Mouse (Mus musculus) gastrocnemius, adult 18-20 months (tissue): ENCODE data around the gene Naif1. TPM values are rescaled to one million over a fixed set of nuclear protein-coding genes. Genes with fewer than 3 reads are reported as not detected.

Experiments used
- DNase-seq: peaks from one replicate; pipeline ENCODE4 v3.0.0; 2021; ENCODE audit warnings: low spot score
- long read RNA-seq, 2 experiments: library from polyadenylated mRNA; stranded (forward); transcript quantifications; one replicate each; pipeline ENCODE4 v2.0.0; 2021
- total RNA-seq, 2 experiments: library from RNA; stranded (reverse); gene quantifications; 2 replicates each; pipeline ENCODE4 v1.2.3; 2021

The Naif1 gene
- total RNA-seq: 1 to 10 TPM; 2.6 to 3.0 TPM
- long read RNA-seq, experiment 1, full-length matches to known transcripts: 2 of 2 reads
- long read RNA-seq, experiment 1, partial matches to known transcripts: 0 of 2 reads
- long read RNA-seq, experiment 1, other reads (novel, unspliced or antisense): 0 of 2 reads
- long read RNA-seq, experiment 2, full-length matches to known transcripts: 5 of 5 reads
- long read RNA-seq, experiment 2, partial matches to known transcripts: 0 of 5 reads
- long read RNA-seq, experiment 2, other reads (novel, unspliced or antisense): 0 of 5 reads

DNA sequence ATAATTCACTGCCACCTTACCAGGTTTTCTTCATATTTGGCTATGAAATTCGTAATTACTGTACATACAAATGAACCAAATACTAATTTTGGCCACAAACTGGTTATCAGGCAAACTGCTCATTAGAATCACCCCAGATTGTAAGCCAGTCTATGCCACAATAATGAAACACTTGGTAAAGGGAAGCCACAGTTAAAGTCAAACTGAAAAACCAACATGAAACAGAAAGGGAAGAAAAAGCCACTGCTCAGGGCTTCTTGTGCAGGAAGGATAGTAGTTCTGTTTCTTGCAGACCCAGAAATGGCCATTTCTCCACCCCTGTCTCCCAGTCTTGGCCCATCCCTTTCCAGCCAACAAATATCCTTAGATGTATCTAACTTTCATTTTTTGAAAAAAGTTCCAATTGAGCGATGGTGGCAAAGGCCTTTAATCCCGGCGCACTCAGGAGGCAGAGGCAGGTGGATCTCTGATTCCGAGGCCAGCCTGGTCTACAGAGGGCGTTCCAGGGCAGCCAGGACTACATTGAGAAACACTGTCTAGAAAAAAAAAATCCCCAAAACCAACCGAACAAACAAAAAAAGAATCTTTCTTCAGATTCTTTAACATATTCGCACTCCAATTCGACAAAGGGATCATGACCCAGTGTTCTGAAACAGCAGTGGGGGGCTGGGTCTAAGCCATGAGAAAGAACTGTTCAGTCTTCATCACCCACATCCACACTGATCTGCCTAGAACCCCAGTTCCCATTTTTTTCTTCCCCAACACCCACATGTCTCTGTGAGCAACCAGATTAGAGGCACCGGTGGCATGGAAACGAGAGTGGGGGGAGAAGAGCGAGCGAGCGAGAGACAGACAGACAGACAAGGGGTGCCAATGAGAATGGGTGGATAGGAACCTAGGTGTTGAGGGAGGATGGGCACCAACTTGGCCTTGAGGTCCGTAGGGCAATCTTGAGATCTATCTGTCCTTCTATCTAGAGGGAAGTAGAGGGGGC is at the start of gene Naif1:
Naif1 (plus strand) TSS at position 697 of the 994 bp plus-strand sequence.
- no peak for DNase-seq

DNA sequence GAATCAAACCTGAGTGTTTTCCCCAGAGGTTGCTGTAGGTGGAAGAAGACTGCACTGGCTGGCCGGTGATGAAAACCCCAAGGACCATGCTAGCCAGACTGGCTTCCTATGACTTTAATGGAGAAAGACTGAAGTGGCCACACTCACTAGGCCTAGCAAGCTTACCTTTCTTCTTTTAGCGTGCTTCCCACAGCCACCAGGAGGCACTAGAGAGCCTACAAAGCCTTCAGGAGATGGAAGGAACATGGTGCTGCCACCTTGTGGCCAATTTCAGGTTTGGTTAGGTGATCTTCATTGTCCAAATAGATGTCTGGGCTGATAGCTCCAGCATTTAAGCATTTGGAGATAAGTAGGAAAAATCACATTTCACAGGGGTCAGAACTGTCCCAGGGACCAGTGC is 45.6 kb upstream of the Naif1 start:
- DNase-seq: peak; percentile 96

DNA sequence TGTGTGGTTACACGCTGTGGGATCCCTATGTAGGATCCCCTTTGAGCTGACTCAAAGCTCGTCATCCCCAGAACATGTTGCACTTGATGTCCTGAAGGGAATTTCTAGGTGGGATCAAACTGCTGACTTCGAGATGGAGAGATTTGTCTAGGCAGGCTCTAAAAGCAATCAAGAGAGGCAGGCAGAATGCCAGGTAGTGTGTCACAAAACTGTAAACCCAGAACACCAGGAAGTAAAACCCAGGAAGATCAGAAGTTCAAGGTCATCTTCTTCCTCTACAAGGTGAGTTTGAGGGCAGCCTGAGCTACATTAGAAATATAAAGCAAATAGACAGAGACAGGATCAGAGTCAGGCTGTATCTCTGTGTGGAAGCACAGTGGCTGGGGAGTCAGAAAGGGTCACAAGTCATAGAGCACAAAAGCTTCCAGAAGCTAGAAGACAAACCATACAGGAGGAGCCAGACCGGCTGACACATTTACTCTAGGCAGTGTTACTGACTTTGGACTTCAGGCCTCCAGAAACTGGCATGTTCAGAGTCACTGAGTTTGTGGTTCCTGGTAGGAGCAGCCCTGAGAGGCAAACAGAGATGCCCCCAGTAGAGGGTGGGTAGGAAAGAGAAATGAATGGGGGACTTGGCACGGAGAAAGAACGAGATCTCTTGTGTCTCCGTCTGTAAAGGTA is 43.0 kb upstream of the Naif1 start:
- no peak for DNase-seq

DNA sequence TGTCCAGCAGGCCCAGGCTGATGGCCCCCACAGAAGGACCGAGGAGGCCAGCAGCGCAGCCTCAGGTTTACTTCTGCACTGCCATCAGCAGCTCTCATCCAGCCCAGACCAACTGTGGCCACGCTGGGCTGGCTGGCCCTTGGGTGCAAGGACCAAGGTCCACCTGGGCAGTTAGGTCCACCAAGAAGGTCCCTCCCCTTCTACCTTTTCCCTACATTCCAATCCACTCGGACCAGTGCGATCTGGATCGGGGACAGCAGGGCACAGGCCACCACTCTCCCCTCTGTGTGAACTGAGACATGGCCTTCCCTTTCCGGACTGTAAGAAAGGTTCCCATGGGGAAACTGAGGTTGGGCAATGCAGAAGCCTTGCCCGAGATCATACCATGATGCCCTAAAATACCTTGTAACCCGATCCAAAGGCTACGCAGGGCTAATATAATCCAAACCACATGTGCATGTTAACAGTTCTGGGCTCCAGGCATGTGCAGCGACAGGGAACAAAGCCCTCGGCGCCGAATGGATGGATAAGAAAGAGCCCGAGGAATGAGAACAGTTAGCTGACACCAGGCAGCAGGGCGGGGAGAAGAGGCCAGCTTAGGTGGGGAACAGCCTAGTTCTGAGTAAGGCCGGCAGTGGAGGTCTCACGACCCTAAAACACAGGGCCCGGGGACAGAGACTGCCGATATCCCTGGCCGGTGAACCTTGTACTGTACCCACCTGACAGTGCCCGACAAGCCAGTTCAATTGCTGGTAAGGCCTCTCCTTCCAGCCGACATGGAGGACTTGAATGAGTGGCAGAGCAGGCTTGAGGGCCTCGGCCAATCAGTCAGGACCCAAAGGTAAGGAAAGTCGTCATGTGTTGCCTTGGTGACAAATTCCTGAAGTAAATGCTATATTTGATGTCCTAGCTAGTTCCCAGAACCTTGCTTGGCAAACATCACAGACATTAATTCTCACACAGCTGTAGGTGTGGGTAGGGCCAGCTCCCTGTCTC is 41.5 kb upstream of the Naif1 start:
- DNase-seq: no peak

DNA sequence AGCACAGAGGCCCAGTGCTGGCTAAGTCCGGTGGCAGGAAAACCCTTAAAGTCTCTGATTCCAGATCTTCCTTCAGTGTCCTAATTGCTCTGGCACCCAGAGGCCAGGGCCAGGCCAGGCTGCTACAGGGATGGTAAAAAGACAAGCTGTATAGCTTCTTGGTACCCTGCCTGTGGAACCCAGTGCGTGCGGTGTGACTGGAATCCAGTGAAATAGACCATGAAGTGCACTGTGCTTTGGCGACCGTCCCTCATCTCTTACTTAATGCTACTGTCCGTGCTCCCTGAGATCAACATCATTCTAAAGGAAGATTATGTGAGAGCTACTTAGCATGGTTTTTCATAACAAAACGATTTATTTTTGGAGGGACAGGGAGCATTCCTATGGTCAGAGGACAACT is 38.9 kb upstream of the Naif1 start:
- no peak for DNase-seq

DNA sequence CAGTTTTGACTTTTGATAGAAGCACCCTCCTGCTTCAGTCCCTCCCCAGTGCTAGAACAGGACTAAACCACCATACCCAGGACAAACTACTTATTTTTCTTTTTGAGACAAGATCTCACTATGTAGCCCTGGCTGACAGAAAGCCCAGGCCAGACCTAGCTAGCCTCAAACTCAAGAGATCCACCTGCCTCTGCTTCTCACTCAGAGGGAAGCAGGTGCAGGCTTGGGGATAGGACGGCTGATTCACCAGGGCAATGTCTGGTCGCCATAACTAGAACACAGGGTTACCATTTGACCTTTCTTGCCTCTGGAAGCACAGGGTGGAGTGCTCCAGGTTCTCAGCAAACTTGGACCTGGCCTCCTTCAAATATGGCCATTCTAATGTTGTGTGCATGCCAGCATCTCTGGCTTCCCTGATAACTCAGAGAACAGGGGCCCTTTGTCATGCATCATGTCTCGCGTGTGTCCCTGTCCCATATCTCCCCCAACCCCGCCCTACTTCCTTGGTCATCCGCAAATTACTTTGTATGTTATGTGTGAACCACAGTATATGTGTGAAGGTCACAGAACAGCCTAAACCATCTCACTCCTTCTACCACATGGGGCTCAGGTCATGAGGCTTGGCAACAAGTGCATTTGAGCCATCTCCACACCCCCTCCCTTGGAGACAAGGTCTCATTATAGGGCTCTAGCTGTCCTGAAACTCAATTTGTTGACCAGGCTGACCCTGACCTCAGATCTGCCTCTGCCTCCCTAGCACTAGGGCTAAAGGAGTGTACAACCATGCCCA is 37.3 kb upstream of the Naif1 start:
- peak; percentile 42 for DNase-seq

DNA sequence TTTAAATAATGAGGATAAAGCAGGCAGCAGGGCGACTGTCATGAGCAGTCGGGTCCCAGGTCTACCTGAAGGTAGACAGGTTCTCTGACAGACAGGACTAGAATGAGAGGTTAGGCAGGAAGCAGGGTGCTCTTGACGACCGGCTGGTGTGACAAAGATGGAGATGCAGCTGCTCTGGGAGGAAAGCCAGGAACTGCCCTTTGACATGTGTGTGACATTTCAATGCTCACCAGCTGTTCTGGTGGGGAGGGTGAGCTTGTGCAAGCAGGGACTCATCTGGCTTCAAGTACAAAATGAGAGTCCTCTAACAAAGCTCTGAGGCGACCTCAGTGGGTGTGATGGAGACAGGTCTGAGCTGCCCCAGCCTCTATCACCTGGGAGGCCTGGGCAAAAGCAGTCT is 36.3 kb upstream of the Naif1 start:
- peak; percentile 68 for DNase-seq

DNA sequence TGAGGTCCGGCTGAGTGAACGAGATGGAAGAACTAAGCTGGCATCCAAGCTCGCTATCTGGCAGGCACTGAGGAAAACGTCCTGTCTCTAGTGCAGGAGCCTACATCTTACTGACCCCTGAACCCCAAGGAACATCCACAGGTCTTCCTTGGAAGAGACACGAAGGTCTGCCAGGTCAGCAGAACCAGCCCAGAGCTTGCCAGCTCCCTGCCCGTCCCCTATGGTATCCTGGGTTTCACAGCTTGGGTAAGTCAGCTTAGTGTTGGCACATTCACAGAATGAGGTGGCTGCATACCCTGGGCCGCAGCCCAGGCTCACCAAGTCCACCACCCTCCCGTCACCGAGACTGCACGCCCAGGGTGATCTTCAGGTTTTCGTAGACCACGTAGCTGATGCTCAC is 34.5 kb upstream of the Naif1 start:
- DNase-seq: peak; percentile 71

DNA sequence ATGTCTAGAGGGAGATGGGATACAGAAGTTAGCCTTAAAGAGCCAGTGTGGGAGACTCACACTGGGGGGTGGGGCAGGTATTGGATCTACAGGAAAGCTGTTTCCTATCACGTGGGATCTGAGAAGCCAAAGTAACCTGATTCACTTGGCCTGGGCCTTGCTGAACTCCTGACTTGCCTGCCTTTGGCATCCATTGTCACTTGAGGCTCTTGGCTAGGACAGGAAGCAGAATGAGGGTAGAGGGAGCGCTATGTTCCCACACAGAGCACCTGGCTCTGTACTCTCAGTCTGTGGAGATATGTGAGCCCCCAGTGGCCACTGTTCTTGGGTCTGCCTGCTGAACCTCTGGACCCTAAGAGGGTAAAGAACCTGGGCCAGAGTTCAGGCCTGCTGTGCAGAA is 33.7 kb upstream of the Naif1 start:
- DNase-seq: peak; percentile 90

DNA sequence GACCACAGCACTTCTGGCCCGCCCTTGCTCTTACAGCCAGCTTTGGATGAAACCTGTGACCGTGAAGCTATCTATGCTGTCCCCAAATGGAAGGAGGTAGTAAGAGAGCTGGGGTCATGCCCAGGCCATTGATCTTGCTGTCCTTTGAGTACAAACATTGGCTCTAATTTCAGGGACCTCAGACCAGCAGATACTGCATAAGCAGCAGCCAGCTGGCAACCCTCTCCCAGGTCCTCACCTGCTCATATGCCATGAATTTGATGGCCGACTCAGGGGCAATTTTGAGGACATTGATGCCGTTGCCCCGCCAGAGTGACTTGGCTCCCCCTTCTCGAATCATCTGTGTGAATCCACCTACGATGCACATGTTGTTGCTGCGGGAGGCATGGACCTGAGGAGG is 32.8 kb upstream of the Naif1 start:
- DNase-seq: peak; percentile 77

DNA sequence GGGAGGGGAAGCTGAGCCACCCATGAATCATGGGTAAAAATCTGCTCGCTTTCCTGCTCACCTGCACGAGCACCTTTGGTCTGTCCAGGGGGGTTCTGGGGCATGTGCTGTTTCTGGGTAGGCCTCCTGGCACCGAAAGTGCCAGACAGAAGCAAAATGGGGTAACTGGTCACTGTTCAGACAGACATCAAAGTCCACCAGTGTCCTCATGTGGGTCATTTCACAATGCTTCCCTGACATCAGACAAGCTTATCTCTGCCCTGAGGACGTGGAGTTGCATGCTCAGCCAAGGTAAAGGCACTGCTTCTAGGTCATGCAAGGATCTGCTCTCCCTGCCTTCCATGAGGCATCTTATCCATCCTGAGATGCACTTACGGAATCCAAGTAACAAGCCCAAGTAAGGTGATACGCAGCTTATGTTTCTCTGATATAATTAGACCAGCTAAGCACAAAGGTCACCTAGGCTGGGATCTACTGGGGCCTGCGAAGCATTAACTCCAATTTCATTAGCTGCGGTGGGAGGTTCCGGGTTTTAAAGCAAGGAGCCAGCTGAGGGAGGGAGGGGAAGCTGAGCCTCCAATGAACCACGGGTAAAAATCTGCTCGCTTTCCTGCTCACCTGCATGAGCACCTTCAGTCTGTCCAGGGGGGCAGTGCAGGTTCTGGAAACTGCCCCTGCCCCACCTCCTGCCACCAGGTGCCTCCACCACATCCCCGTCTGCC is 31.7 kb upstream of the Naif1 start:
- DNase-seq: peak; percentile 53

DNA sequence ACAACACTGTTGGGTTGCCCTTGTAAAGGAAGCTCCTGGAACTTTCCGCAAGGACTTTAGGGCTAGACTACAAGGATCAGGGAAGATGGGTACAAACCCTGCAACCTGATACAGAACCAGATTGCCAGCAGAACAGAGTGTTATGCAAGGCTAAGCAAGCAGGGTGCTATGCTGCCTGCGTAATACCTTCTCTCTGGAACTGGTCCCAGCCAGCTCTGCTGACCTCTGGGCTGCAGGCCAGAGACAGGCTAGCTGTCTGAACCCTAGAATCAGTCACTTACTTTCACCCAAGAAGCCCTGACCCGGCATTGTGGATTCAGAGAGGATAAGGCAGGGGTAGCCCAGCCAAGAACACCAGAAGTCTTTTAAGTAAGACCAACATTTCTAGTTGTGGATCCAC is 30.9 kb upstream of the Naif1 start:
- peak; percentile 96 for DNase-seq

DNA sequence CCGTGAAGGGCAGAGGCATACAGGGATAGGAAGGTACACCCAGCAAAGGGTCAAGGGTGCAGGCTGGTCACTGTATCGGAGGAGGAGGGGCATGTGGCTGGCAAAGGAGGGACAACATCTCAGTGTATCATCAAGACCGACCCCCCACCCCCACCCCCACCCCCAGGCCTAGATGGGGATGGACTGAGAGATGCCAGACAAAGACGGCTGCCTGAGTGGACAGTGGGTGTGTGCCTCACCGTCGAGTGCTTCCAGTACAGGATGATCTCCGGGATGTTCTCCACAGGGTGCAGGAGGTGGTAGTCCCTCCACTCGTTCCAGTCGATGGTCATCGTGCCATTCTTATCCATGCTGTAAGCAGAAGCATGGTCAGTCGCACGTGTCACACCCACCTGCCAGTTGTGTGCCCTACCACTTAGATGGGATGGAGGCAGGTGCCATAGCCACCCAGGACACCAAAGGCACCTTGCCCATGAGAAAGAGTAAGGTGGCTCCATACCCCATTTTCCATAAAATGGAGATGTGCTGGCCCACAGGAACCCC is 30.1 kb upstream of the Naif1 start:
- DNase-seq: peak; percentile 61

DNA sequence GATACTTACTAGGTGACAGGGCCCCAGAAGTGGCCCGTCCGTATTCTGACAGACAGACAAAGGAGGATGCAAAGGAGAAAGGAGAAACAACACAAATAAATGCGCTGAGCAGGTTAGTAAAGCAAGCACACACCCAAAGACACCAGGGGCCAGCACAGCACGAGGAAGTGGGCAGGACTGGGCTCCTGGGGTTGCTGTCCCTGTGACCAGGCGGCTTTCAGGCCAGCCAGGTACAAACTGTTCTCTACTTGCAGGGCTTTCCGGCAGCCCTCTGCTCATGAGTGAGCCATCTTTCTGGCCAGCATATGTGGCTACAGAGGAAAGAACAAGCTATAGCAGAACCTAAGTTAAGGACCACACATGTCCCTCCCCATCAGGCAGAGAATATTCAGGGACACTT is 29.6 kb upstream of the Naif1 start:
- DNase-seq: peak; percentile 61

DNA sequence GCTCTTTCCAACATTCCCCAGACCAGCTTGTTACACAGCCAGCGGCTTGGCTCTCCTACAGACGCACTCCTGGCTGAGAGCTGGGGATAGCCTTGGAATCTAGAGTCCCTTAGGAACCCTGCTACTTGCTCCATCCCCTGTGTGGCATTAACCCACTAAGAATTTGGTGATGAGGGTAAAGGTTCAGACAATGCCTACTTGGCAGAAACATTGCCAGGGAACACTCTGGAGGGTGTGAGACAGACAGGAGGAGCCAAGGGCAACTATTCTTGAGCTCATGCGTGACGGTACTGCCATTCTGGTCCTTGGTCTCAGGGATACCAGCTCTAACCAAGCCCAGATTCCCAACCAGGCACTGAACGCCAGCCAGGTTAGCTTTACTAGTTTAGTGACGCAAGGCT is 28.4 kb upstream of the Naif1 start:
- DNase-seq: peak; percentile 77

DNA sequence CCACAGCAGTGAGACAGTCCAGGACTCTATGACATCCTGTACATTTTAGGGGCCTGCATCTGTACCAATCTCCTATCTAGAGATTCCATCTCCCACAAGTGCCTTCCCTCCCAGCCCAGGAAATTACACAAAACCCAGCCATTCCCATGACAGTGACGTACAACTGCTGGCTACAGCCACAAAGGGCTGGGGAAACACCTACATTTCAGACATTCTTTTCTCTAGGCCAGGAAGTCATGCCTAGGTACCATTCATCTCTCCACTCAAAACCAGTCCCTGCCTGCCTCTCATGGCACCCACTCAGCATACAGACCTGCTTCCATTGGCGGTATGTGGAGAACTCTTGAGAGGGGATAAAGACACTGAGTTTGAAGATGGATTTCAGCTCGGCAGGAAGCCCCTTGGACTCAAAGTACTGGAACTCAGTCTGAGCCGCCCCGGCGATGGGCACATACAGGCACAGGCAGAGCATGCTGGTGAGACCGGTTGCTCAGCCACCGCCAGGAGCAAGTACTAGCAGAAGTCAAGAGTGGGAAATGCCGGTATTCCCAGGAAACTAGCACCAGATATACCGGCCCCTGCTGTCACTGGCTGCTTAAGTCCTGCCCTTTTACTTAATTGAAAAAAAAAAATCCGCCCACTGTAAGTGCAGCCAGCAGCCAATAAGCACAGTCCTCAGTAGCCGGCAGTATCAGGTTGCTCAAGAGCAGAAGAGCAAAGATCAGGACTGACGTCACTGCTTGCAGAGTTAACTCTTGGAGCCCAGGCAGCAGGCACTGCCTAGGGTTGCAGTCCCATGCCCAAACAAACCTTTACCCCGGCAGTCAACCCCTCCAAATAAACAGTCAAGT is 26.6 kb upstream of the Naif1 start:
- peak; percentile 88 for DNase-seq

DNA sequence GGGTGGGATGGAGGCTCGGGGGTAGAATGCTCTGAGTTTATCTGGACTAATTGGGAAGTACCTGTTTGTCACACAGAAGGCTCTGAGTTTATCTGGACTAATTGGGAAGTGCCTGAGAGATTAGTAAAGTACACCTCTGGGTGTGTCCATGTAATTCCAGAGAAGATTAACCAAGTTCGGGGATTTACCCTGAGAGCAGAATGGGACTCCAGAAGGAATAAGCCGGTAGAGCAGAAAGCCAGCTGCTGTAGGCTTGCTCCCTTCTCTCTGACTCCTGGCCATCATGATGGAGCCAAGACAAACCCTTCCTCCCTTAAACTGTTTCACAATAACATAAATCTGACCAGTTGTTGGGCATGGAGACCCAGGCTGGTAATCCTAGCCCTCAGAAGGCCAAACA is 25.5 kb upstream of the Naif1 start:
- DNase-seq: no peak

DNA sequence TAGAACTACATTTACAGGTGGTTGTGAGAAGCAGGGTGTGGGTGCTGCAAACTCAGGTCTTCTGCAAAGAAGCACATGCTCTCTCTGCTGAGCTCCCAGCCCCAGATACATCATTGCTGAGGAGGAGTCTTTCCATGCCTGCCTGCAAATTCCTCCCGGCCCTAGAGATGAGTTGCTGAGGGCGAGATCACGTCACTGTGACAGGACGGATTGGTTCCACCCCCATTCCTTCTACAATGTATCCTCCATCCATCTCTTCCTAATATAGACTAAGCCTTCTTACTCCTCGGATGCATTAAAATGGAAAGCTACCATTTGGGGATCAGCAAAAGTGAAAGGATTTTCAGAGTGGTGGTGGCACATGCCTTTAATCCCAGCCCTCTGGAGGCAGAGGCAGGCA is 24.7 kb upstream of the Naif1 start:
- no peak for DNase-seq
